Mouse (Mus musculus): ENCODE results near the gene Swap70.
A peak's percentile ranks its signal among the peaks of the same experiment; 100 is the strongest.

- TF ChIP-seq POLR2A (IDR thresholded peaks at IDR 0.05; ENCODE audit: low read depth, low read length) (no peak), CTCF (IDR thresholded peaks at IDR 0.05; ENCODE audit: borderline replicate concordance, insufficient read depth, low read length) (peak; percentile 92)
Measured at GRCm38 (mm10) chr7:110265796-110266195, 44.3 kb downstream of the Swap70 start.
